Mouse (Mus musculus) stomach, embryonic 14.5 days (tissue): ENCODE measurements around the gene Smchd1. TPM values are rescaled to one million over a fixed set of nuclear protein-coding genes. Genes with fewer than 3 reads are reported as not detected.
A peak's percentile ranks its signal among the peaks of the same experiment; 100 is the strongest.

Experiments used
- ATAC-seq: fragments of 200-750 bp; cut with Nextera tagmentation; 2 replicates; pipeline ENCODE4 v1.8.0; 2017; ENCODE audit warnings: low read depth, moderate TSS enrichment; ENCODE audit not compliant: insufficient number of reproducible peaks, insufficient read depth, low FRiP score
- H3K27ac ChIP-seq: fragments of 300-500 bp; sonication (generic); 2 replicates; pipeline ENCODE4 v1.5.1; 2014; ENCODE audit warnings: mild to moderate bottlenecking, low read length, moderate library complexity, mixed read lengths
- H3K27me3 ChIP-seq: fragments of 300-500 bp; sonication (generic); 2 replicates; pipeline ENCODE4 v1.6.1; 2014; ENCODE audit warnings: low read length, control low read depth, mixed read lengths; ENCODE audit not compliant: control insufficient read depth, insufficient read depth
- H3K36me3 ChIP-seq: fragments of 300-500 bp; sonication (generic); 2 replicates; pipeline ENCODE4 v1.6.1; 2014; ENCODE audit warnings: mild to moderate bottlenecking, control low read depth, low read length, moderate library complexity, mixed read lengths; ENCODE audit not compliant: control insufficient read depth, insufficient read depth
- H3K4me1 ChIP-seq: fragments of 300-500 bp; sonication (generic); 2 replicates; pipeline ENCODE4 v1.6.1; 2014; ENCODE audit warnings: low read length, control low read depth, mixed read lengths; ENCODE audit not compliant: control insufficient read depth, insufficient read depth
- H3K4me2 ChIP-seq: fragments of 300-500 bp; sonication (generic); replicated peaks from 2 replicates; pipeline ENCODE4 v1.6.1; 2014; ENCODE audit warnings: low read depth, low read length, control low read depth
- H3K4me3 ChIP-seq: fragments of 300-500 bp; sonication (generic); 2 replicates; pipeline ENCODE4 v1.5.1; 2014; ENCODE audit warnings: low read depth, low read length, control low read depth
- H3K9ac ChIP-seq: fragments of 300-500 bp; sonication (generic); replicated peaks from 2 replicates; pipeline ENCODE4 v1.6.1; 2014; ENCODE audit warnings: low read depth, mild to moderate bottlenecking, control low read depth, low read length, moderate library complexity, mixed read lengths
- H3K9me3 ChIP-seq: fragments of 300-500 bp; sonication (generic); 2 replicates; pipeline ENCODE4 v1.6.1; 2016; ENCODE audit warnings: low read depth, low read length, control low read depth; ENCODE audit not compliant: control insufficient read depth
- WGBS: fragments of 180-500 bp; shearing (Covaris S2); extraction: QIAGEN DNeasy Blood & Tissue Kit; methylation state at CpG from one replicate; pipeline ENCODE4 v1.1.7; 2014; 5-methylcytosine and 5-hydroxymethylcytosine counted together
- polyA plus RNA-seq: library from polyadenylated mRNA; unstranded; fragments of >200 nt; fragmentation: Nextera tagmentation; extraction: Ambion mirVana; gene quantifications from 2 replicates; pipeline ENCODE4 v1.2.1, GENCODE M21; 2014

Smchd1 gene
- 107 and 112 TPM in 2 replicates for polyA plus RNA-seq

DNA sequence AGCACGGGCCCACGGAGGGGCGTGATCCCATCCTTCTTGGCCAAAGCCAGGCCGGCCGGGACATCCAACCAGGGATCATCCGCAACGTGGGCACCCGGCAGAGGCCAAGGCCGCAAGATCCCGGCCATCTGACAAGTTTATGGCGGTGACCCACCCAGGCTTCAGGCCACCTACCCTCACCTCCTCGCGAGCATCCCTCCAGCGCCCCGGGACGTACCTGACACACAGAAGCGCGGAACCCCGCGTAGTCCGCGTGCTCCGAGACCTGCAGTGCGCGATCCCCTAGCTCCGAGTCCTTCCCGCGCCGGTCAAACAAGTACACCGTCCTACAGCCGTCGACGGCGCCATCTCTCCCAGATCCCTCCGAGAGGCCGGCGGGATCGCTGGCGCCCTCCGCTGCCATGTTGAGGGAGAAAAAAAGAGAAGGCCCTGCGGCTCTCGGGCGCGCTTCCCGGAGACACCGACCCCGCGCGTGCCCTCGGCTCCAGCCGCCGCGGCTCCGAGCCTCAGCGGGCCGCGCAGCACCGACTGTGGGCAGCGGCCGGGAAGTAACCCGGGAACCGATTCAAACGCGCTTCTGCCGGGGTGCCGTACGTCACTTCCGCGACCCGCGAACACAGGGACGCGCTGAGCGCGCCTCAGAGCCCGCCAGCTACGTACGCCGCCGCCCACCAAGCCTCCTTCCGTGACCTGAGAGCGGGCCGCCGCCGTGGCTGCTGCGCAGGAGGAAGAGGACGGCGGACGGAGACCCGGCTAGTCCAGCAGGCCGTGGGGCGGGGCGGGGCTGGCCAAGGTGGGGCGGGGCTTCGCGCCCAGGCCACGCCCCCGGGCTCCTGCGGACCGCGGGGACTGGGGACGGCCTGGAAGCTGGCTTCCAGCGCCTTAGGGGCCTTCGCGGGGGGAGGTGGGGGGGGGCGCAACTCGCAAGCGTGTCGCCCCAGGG is at the start of gene Smchd1:
Gene Smchd1, minus strand, starts transcription at position 582 of the 943 bp plus-strand sequence.
- Histone ChIP-seq H3K4me2 (peak within 1 kb of the TSS; percentile 64), H3K4me3 (peak within 1 kb of the TSS; percentile 92), H3K27ac (peak within 1 kb of the TSS; percentile 99), H3K4me1 (peaks cover 13% of the 10 kb centered on the region), H3K27me3 (no peaks in the 10 kb centered on the region), H3K9me3 (no peaks in the 10 kb centered on the region), H3K36me3 (no peaks in the 10 kb centered on the region), H3K9ac (peak within 1 kb of the TSS; percentile 90)
- WGBS, result under 1% methylated on average over 104 of the region's 109 CpGs
- peak; percentile 97 for ATAC-seq

GRCm38 (mm10) chr17:71510297-71510696 is 35.2 kb upstream of the Smchd1 start:
- H3K9me3 ChIP-seq, result no peaks in the 10 kb centered on the region
- 93% methylated on average over 11 of the region's 11 CpGs for WGBS
- H3K4me3 ChIP-seq, result no peak overlapping the region
- ATAC-seq, result no peak
- no peaks in the 10 kb centered on the region for H3K27me3 ChIP-seq
- H3K4me2 ChIP-seq, result no peak overlapping the region
- no peaks in the 10 kb centered on the region for H3K4me1 ChIP-seq
- H3K9ac ChIP-seq, result no peak overlapping the region
- no peak overlapping the region for H3K27ac ChIP-seq
- H3K36me3 ChIP-seq, result peaks cover 54% of the 10 kb centered on the region

DNA sequence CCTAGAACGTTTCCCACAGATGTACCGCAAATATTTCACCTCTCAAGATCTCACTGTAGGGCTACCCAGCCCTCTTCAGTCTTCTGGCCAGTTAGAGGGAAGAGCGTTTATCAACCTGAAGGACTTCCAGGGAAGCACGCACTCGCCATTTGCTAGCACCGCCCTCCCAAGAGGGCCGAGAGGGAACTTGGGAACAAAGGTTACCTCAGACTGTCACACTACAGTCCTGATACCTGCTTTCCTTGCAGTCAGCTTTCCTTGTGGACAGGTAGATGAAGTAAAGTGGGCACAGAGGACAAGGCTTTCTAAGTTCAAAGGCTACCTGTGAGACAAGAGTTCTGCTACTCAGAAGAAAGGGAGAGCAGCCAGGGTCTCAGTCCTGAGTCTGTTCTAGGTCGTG is 31.7 kb upstream of the Smchd1 start:
- ATAC-seq, result no peak
- Histone ChIP-seq H3K36me3 (peaks cover 51% of the 10 kb centered on the region), H3K9me3 (no peaks in the 10 kb centered on the region), H3K4me3 (no peak overlapping the region), H3K27me3 (no peaks in the 10 kb centered on the region), H3K4me1 (no peaks in the 10 kb centered on the region), H3K9ac (no peak overlapping the region), H3K27ac (no peak overlapping the region), H3K4me2 (no peak overlapping the region)
- WGBS, result 90% methylated on average over 8 of the region's 8 CpGs

GRCm38 (mm10) chr17:71495784-71496183 is 20.6 kb upstream of the Smchd1 start:
- no peak for ATAC-seq
- no peak overlapping the region for H3K4me2 ChIP-seq
- WGBS, result 88% methylated on average over 4 of the region's 4 CpGs
- no peak overlapping the region for H3K27ac ChIP-seq
- H3K4me3 ChIP-seq, result no peak overlapping the region
- no peak overlapping the region for H3K9ac ChIP-seq
- H3K36me3 ChIP-seq, result peaks cover 37% of the 10 kb centered on the region
- no peaks in the 10 kb centered on the region for H3K9me3 ChIP-seq
- no peaks in the 10 kb centered on the region for H3K27me3 ChIP-seq
- no peaks in the 10 kb centered on the region for H3K4me1 ChIP-seq

DNA sequence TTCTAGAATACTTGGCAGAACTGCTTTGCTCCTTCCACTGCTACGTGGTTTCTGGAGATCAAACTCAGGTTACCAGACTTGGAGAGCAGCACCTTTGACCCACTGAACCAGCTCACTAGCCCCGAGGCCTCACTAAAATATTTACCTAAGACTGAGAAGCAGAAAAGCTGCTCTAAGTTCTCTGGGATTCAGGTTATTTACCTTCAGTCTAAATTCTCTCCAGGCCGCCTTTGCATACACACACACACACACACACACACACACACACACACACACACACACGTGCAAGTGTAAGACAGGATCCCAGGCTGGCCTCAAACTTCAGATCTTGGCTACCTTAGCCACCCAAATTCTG is 16.2 kb upstream of the Smchd1 start:
- Histone ChIP-seq H3K4me2 (no peak overlapping the region), H3K4me1 (peaks cover 3% of the 10 kb centered on the region; the same call in 1 of the 2 replicates), H3K9ac (no peak overlapping the region), H3K27me3 (no peaks in the 10 kb centered on the region), H3K27ac (no peak overlapping the region), H3K4me3 (no peak overlapping the region), H3K36me3 (peaks cover 9% of the 10 kb centered on the region), H3K9me3 (no peaks in the 10 kb centered on the region)
- 33% methylated on average over 4 of the region's 4 CpGs for WGBS
- peak; percentile 46; the same call in 1 of the 2 replicates for ATAC-seq

DNA sequence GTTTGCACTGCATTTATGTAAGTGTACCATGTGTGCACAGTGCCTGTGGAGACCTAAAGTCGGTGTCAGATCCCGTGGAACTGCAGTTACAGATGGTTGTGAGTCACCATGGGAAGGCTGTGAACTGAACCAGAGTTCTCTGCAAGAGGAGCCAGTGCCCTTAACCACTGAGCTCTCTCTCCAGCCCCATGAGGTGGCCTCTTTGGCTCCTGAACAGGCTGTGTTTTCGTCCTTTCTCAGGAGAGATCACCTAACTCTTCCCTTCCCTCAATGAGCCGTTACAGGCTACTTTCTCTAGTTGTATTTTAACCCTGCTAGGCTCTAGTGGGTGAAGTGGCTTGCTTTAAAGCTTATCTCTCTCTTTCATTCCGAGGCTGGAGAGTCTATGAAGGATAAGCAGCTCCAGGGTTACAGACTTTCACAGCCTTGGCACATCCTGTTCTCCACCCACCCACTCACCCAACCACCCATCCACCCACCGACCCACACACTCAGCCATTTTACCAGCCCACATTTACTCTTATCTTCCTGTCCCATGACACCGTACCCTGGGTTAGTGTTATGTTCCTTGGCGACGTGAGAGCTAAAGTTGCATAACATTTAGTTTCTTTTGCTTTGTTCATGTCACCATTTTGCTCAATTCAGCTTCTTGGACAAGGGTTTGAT is 15.7 kb upstream of the Smchd1 start:
- H3K27me3 ChIP-seq, result no peaks in the 10 kb centered on the region
- peaks cover 8% of the 10 kb centered on the region for H3K36me3 ChIP-seq
- ATAC-seq, result 0 out of 2 replicates have a peak, but pooled peaks have one; percentile 33
- no peak overlapping the region for H3K4me2 ChIP-seq
- no peak overlapping the region for H3K9ac ChIP-seq
- no peak overlapping the region for H3K27ac ChIP-seq
- no peak overlapping the region for H3K4me3 ChIP-seq
- no peaks in the 10 kb centered on the region for H3K9me3 ChIP-seq
- H3K4me1 ChIP-seq, result peaks cover 8% of the 10 kb centered on the region; the same call in 1 of the 2 replicates
- WGBS, result 61% methylated on average over 9 of the region's 9 CpGs

DNA sequence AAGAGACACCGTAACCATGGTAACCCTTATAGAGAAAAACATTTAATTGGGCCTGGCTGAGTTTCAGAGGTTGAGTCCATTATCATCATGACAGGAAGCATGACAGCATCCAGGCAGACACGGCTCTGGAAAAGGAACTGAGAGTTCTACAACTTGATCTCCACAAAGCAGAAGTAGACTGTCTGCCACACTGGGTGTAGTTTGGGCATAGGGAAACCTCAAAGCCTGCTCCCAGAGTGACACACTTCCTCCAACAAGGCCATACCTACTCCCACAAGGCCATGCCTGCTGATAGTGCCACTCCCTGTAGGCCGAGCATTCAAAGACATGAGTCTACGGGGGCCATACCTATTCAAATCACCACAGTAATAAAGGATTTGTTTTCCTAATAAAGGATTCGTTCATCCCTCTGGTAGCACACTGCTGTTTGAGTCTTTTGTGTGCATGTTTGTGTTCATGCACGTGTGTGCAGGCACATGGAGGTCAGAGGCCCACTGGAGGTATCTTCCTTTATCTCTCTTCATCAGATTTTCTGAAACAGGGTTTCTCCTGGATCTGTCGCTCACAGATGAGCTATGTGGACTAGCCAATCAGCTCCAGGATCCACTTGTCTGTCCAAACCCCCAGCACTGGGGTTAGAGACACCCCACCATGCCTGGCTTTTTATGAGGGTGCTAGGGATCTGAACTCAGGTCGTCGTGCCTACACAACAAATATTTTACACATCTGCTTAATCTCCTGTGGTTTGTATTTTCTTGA is 14.7 kb upstream of the Smchd1 start:
- WGBS, result 79% methylated on average over 9 of the region's 9 CpGs
- Histone ChIP-seq H3K27ac (no peak overlapping the region), H3K4me2 (no peak overlapping the region), H3K27me3 (no peaks in the 10 kb centered on the region), H3K4me1 (peaks cover 8% of the 10 kb centered on the region; the same call in 1 of the 2 replicates), H3K9me3 (no peaks in the 10 kb centered on the region), H3K9ac (no peak overlapping the region), H3K4me3 (no peak overlapping the region), H3K36me3 (peaks cover 3% of the 10 kb centered on the region; the same call in 1 of the 2 replicates)
- ATAC-seq, result no peak
